Mouse (Mus musculus) G1E (cell line): Measurements from ENCODE around the gene Rhebl1. TPM values are rescaled to one million over a fixed set of nuclear protein-coding genes. Genes with fewer than 3 reads are reported as not detected.

ENCODE experiments used
- ATAC-seq: 2 replicates; pipeline ENCODE4 v1.8.0; 2016; ENCODE audit warnings: mild to moderate bottlenecking; ENCODE audit not compliant: insufficient number of reproducible peaks, poor library complexity, low FRiP score, severe bottlenecking; ENCODE audit errors: extremely low read depth
- DNase-seq: peaks from one replicate; pipeline ENCODE4 v3.0.0; 2012; ENCODE audit warnings: low spot score
- H3K27me3 ChIP-seq: 2 replicates; pipeline ENCODE4 v1.6.1; 2012; ENCODE audit warnings: mild to moderate bottlenecking, low read length, inconsistent platforms; ENCODE audit not compliant: insufficient read depth
- H3K36me3 ChIP-seq: replicated peaks from 2 replicates; pipeline ENCODE3; 2012; ENCODE audit warnings: mild to moderate bottlenecking, inconsistent platforms
- H3K4me1 ChIP-seq: 2 replicates; pipeline ENCODE4 v1.6.1; 2012; ENCODE audit warnings: low read depth, low read length, inconsistent platforms, mixed read lengths; ENCODE audit not compliant: insufficient read depth
- H3K4me3 ChIP-seq: 2 replicates; pipeline ENCODE4 v1.5.1; 2012; ENCODE audit warnings: low read depth, mild to moderate bottlenecking, inconsistent platforms, low read length, moderate library complexity, mixed read lengths
- H3K9me3 ChIP-seq: replicated peaks from 2 replicates; pipeline ENCODE4 v1.6.1; 2012; ENCODE audit warnings: inconsistent platforms
- CTCF ChIP-seq: IDR thresholded peaks from 2 replicates; pipeline ENCODE4 v1.5.1; 2012; ENCODE audit warnings: low read depth, low read length, inconsistent platforms, mixed read lengths
- GATA1 ChIP-seq: IDR thresholded peaks from 2 replicates; pipeline ENCODE4 v1.6.1; 2012; ENCODE audit warnings: borderline replicate concordance, low read length, inconsistent platforms, mixed read lengths
- GATA2 ChIP-seq: IDR thresholded peaks from 2 replicates; pipeline ENCODE4 v1.6.1; 2012; ENCODE audit warnings: low read depth, low read length, inconsistent platforms, borderline replicate concordance
- POLR2AphosphoS5 ChIP-seq: IDR thresholded peaks from 2 replicates; pipeline ENCODE4 v1.6.1; 2012; ENCODE audit warnings: low read depth, low read length, inconsistent platforms; ENCODE audit not compliant: insufficient replicate concordance
- TAL1 ChIP-seq: conservative IDR thresholded peaks from 2 replicates; pipeline ENCODE4 v1.6.1; 2012; ENCODE audit warnings: low read depth, low read length, inconsistent platforms, mixed read lengths
- polyA plus RNA-seq: library from polyadenylated mRNA; stranded (reverse); fragments of >175 nt; gene quantifications from 2 replicates; pipeline ENCODE4 v1.2.3, GENCODE M21; 2012
- total RNA-seq, 2 experiments: library from RNA; stranded (forward) in 1 of 2; stranded (reverse) in 1 of 2; fragments of 200-1000 nt in 1 of 2; fragments of >200 nt in 1 of 2; fragmentation: Nextera tagmentation in 1 of 2; gene quantifications; 2 replicates each; pipeline ENCODE4 v1.2.3; 2014 to 2017

The Rhebl1 gene
- total and polyA plus RNA-seq, 3 experiments: 2.9 to 8.4 (median 7.8) TPM

DNA sequence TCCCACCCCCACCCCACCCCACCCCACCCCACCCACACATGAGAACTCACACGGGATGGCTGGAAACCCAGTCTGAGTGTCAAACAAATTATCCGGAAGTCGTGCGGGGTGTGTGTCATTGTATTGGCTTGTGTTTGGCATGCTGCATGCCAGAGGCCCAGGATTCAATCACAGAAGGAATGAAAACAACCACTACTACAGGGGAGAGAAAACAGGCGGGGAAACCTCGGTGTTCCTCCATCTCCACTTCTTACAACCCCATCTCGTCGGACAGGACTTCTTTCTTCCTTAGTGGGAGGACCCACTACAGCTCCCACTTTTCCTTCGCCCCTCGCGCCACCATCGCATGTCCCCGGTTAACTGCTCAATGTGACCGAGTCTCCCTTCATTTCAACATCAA is 22.8 kb upstream of the Rhebl1 start:
- no peak for TF ChIP-seq GATA2
- TF ChIP-seq CTCF: no peak
- TF ChIP-seq TAL1: no peak
- TF ChIP-seq POLR2AphosphoS5: no peak
- no peak for TF ChIP-seq GATA1
- Histone ChIP-seq H3K4me1 (peaks cover 29% of the 10 kb centered on the region), H3K4me3 (peak overlapping the region; percentile 97), H3K36me3 (peaks cover 28% of the 10 kb centered on the region), H3K27me3 (no peaks in the 10 kb centered on the region), H3K9me3 (no peaks in the 10 kb centered on the region)
- ATAC-seq (no peak), DNase-seq (no peak)

DNA sequence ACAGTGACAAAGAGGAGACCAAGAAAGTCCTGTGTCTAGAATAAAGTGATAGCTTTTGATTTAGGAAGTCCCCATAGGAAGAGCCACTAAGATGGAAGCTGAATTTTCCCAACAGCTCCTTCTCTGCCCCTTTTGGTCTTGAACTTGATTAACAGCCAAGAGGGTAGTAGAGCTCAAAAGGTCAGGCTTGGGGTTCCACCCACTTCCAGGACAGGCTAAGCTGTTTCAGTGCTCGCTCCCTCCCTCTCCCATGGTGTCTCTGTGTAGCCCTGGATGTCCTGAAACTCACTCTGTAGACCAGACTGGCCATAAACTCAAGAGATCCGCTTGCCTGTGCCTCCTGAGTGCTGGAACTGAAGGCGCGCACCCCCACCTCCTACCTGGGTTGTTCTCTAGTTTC is 21.7 kb upstream of the Rhebl1 start:
- no peaks in the 10 kb centered on the region for H3K27me3 ChIP-seq
- peaks cover 29% of the 10 kb centered on the region for H3K4me1 ChIP-seq
- peaks cover 38% of the 10 kb centered on the region for H3K36me3 ChIP-seq
- TF ChIP-seq POLR2AphosphoS5: no peak
- no peak for TF ChIP-seq GATA2
- no peak for TF ChIP-seq CTCF
- TF ChIP-seq TAL1: no peak
- no peak for TF ChIP-seq GATA1
- no peak for ATAC-seq
- no peaks in the 10 kb centered on the region for H3K9me3 ChIP-seq
- no peak overlapping the region for H3K4me3 ChIP-seq
- no peak for DNase-seq

GRCm38 (mm10) chr15:98914903-98915302 is 20.6 kb upstream of the Rhebl1 start:
- Histone ChIP-seq H3K9me3 (no peaks in the 10 kb centered on the region), H3K4me3 (no peak overlapping the region), H3K27me3 (no peaks in the 10 kb centered on the region), H3K4me1 (peaks cover 29% of the 10 kb centered on the region), H3K36me3 (peaks cover 45% of the 10 kb centered on the region)
- DNase-seq: no peak
- ATAC-seq: no peak
- TF ChIP-seq GATA1: no peak
- TF ChIP-seq GATA2: no peak
- no peak for TF ChIP-seq CTCF
- TF ChIP-seq TAL1: no peak

DNA sequence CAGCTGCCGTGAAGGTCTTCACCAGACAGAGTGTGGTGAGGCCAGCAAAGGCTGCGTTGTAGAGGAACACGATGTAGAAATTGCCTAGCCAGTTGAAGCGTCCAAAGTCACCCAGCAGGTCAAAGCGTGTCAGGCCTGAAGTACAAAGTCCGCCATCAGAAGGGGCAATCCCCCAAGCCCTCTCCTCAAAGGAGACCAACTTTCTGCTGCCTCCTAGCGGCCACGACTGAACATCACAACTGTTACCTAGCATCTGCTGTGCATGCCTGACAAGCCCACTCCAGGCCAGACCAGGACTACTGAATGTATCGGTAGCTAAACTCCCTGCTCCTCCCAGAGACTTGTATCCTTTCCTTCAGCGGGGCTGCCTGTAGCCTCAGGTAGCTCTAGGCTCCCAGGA is 10.4 kb upstream of the Rhebl1 start:
- Histone ChIP-seq H3K4me3 (no peak overlapping the region), H3K27me3 (peaks cover 9% of the 10 kb centered on the region), H3K36me3 (peaks cover 54% of the 10 kb centered on the region), H3K9me3 (no peaks in the 10 kb centered on the region), H3K4me1 (peaks cover 4% of the 10 kb centered on the region)
- TF ChIP-seq CTCF: peak; percentile 83
- TF ChIP-seq GATA2: no peak
- no peak for TF ChIP-seq POLR2AphosphoS5
- no peak for TF ChIP-seq TAL1
- DNase-seq (peak; percentile 48), ATAC-seq (no peak)

- peaks cover 34% of the 10 kb centered on the region for H3K36me3 ChIP-seq
- peaks cover 29% of the 10 kb centered on the region for H3K27me3 ChIP-seq
- ATAC-seq: no peak
- TF ChIP-seq GATA1 (no peak), TAL1 (no peak), POLR2AphosphoS5 (no peak), CTCF (no peak)
- H3K4me1 ChIP-seq: peaks cover 13% of the 10 kb centered on the region
- H3K4me3 ChIP-seq: no peak overlapping the region
- no peaks in the 10 kb centered on the region for H3K9me3 ChIP-seq
- no peak for DNase-seq
Observed at GRCm38 (mm10) chr15:98902600-98902999, 8.3 kb upstream of the Rhebl1 start.

DNA sequence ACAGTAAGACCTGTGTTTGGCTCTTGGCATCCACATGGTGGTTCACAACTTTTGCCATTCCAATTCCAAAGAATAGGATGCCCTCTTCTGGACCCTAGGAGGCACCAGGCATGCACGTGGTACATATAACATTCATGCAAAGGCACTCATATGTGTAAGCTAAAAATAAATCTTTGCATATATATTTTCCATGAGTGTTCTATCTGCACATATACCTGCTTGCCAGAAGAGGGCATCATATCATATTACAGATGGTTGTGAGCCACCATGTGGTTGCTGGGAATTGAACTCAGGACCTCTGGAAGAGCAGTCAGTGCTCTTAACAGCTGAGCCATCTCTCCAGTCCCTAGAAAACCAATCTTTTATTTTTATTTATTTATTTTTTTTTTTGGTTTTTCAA is 7.2 kb upstream of the Rhebl1 start:
- Histone ChIP-seq H3K36me3 (peaks cover 26% of the 10 kb centered on the region), H3K4me3 (no peak overlapping the region), H3K9me3 (no peaks in the 10 kb centered on the region), H3K4me1 (peaks cover 14% of the 10 kb centered on the region), H3K27me3 (peaks cover 38% of the 10 kb centered on the region)
- no peak for ATAC-seq
- DNase-seq: no peak
- TF ChIP-seq GATA1 (no peak), POLR2AphosphoS5 (no peak), GATA2 (no peak), TAL1 (no peak), CTCF (no peak)

GRCm38 (mm10) chr15:98897928-98898800 is 3.8 kb upstream of the Rhebl1 start, which contains the start of gene Dhh:
Gene Dhh (minus strand): TSS chr15:98898540.
- Histone ChIP-seq H3K4me3 (peak within 1 kb of the TSS; percentile 11; the same call in 1 of the 2 replicates), H3K36me3 (no peaks in the 10 kb centered on the region), H3K27me3 (peaks cover 72% of the 10 kb centered on the region), H3K4me1 (peaks cover 34% of the 10 kb centered on the region), H3K9me3 (peaks cover 7% of the 10 kb centered on the region)
- no peak for TF ChIP-seq TAL1
- TF ChIP-seq CTCF: no peak
- no peak for TF ChIP-seq GATA2
- DNase-seq (no peak), ATAC-seq (no peak)
